Mouse (Mus musculus) thymus, postnatal 0 days (tissue): ENCODE measurements at regions not wholly inside any gene's neighbourhood (a gene's known extent, or its start where the extent isn't known, plus 50 kb on each side); places are given as distances from the start of the nearest gene placed in this dataset.
A peak's percentile ranks its signal among the peaks of the same experiment; 100 is the strongest.

Experiments used
- DNase-seq: peaks from one replicate; pipeline ENCODE4 v3.0.0-alpha.2; 2015; ENCODE audit warnings: low spot score

DNA sequence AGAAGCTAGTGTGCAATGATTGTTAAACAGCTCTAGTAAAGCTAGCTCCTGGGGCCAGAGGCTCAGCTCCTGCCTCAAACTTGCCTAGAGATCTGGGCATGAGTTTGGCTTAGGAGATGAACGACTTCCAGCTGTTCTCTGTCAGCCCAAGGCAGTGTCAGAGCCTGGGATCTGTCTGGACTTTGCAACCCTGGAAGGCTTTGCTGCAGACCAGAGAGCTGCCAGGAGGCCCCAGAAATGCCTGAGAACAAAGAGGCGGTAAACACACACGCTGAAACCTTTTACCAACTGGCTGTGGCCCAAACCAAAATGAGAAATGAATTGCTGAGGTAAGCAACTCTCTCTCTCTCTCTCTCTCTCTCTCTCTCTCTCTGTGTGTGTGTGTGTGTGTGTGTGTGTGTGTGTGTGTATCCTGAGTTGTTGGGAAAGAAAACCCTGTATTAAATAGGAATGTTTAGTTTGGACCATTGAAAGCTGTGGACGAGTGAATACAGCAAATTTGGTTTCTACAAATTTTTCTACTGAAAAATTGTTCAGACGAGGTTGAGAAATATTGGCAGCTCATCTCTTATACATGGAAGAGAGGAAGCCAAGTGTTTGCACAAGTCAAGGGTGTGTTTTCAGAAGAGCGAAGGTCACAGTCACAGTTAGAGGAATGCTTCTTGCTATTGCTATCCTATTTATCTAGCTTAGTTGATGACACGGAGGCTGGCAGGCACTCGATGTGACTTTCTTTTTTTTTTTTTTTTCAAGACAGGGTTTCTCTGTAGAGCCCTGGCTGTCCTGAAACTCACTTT lies 125.1 kb upstream of the Serp2 start:
- no peak for DNase-seq

- peak; percentile 47 for DNase-seq
Measured at GRCm38 (mm10) chr14:76678512-76679134, 121.9 kb upstream of the Serp2 start.

GRCm38 (mm10) chr14:76674949-76675348 lies 118.3 kb upstream of the Serp2 start:
- DNase-seq: peak; percentile 42

GRCm38 (mm10) chr14:76673671-76674331 lies 117.1 kb upstream of the Serp2 start:
- peak; percentile 41 for DNase-seq

- no peak for DNase-seq
Measured at GRCm38 (mm10) chr14:76672899-76673298, 116.2 kb upstream of the Serp2 start.

- no peak for DNase-seq
Measured at GRCm38 (mm10) chr14:76672442-76672841, 115.8 kb upstream of the Serp2 start.

DNA sequence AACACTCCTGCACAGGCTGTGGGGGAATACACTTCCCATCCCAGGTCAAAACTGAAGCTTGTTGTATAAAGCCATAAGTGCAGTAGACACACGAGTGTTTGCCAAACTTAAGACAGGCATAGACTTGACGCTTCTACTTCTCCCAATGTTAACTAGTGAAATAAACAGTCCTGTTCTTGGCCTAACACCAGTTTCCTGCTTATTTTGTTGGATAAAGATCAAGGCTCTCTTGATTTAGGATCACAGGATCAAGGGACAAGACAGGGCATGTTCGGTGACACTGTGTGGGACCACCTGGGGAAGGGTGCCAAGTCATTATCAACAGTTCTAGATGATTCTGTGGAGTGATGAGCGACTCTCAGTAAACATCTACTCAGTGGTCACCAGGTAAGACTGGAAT lies 114.3 kb upstream of the Serp2 start:
- no peak for DNase-seq

GRCm38 (mm10) chr14:76665754-76666371 lies 109.2 kb upstream of the Serp2 start:
- peak; percentile 41 for DNase-seq

- DNase-seq: peak; percentile 90
Measured at GRCm38 (mm10) chr14:76664586-76665508, 108.2 kb upstream of the Serp2 start.

DNA sequence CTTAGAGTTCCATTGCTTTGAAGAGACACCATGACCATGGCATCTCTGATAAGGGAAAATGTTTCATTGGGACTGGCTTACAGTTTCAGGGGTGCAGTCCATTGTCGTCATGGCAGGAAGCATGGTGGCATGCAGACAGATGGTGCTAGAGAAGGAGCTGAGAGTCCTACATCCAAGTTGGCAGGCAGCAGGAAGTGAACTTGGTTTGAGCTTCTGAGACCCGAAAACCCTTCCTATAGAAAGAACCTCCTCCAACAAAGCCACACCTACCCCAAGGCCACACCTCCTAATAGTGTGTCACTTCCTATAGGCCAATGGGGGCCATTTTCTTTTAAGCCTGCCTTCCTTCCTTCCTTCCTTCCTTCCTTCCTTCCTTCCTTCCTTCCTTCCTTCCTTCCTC lies 107.1 kb upstream of the Serp2 start:
- DNase-seq: peak; percentile 55

GRCm38 (mm10) chr14:76662871-76663270 lies 106.2 kb upstream of the Serp2 start:
- no peak for DNase-seq

DNA sequence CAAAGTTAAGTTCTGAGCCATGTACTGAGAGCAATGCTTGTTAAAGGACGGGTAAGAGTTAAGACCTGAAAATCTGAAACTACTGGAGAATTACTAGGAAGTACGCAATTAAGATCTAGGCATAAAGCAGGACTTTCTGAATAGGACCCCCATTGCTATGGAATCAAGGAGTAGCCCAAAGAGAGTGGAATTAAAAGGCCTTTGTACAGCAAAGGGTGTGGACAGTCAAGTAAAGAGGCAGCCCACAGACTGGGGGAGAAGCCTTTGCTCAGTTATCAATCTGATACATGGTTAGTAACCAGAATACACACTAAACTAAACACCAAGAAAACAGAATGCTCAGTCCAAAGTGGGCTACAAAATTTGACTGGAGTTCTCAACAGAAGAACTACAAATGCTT lies 104.2 kb upstream of the Serp2 start:
- DNase-seq: no peak

DNA sequence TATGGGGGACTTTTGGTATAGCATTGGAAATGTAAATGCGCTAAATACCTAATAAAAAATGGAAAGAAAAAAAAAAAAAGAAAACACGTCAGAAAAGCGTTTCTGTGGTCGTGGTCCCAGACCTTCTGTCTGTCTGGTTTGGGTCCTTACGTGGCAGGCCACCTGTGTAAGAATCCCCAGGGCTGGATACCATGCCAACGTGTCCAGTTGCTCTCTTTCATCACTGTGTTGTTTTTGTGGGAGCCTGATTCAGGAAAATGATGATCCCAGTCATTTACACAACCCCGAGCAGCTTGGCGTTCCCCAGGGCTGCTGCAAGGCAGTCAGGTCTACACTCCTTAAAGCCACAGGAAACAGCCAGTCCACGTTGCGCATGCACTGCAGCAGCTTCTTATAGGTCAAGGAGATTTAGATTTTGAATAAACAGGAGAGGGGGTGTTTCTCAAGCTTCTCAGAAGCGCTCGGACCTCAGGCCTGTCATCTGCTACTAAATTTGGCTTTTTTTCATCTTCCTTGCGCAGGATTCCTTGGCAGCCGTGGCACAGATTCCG lies 102.3 kb upstream of the Serp2 start:
- DNase-seq: no peak

- DNase-seq: peak; percentile 81
Measured at GRCm38 (mm10) chr14:76657784-76658610, 101.3 kb upstream of the Serp2 start.

- DNase-seq: no peak
Measured at GRCm38 (mm10) chr14:76657375-76657774, 100.7 kb upstream of the Serp2 start.

GRCm38 (mm10) chr14:76652356-76653126 lies 95.9 kb upstream of the Serp2 start:
- no peak for DNase-seq

DNA sequence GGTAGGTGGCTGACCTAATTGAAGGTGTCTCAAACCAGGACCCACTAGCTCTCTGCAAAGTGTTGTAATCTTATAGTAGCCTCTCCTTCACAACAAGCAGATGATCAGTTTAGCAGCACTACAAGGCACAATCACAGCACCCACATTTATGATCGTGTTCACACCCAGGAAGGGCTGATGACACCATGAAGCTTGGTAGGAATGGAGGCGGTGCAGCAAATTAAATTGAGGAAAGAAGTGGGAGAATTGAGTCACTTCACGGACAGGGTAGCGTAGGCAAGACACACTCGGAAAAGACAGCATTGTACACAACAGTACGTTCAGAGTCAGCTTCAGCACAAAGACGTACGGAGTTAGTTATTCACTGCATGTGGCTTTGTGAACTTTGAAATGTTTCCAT lies 94.4 kb upstream of the Serp2 start:
- no peak for DNase-seq

- no peak for DNase-seq
Measured at GRCm38 (mm10) chr14:76649927-76650326, 93.2 kb upstream of the Serp2 start.

GRCm38 (mm10) chr14:76644716-76645115 lies 88.0 kb upstream of the Serp2 start:
- no peak for DNase-seq
